Comparison of ENCODE assay signal across 16 mouse cellular contexts in the genomic region with DNA sequence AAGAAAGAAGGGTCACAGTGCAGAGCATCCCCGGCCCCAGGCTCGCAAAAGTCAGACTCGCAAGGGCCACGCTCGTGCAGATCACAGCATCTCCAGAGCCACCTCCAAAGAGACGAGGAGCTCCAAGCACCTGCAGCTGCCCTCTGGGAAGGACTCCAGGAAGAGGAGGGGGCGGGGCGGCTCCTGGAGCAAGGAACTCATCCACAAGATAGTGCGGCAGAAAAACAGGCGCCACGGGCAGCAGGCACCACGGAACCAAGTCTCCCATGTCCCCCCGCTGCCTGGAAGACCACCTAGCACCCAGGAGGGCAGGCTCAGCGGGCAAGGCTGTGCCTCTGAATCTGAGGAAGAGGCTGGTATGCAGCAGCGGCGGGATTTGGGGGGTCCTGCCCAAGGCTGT.
"Had no signal": no experiment of that assay in that cellular context is flagged by ENCODE, and none has a peak within 500 bp of the region (broad histone marks: within the 10 kb centered on the region; RNA-seq: fewer than 3 reads in every experiment).

No protein-coding gene starts in this region.

- DNase-seq: kidney, postnatal 10 days; kidney, postnatal 4 days; lung, embryonic 14.5 days; lung, postnatal 10 days; lung, postnatal 4 days; right cerebral cortex, postnatal 14 days; thymus, adult 2 months; thymus, postnatal 36 days had no signal

- H3K9ac ChIP-seq: liver, embryonic 15.5 days; lung, embryonic 14.5 days; neural tube, embryonic 13.5 days; stomach, embryonic 15.5 days had no signal

- H3K4me1 ChIP-seq: liver, embryonic 15.5 days; stomach, embryonic 15.5 days had no signal

- H3K36me3 ChIP-seq: limb, embryonic 10.5 days; liver, embryonic 15.5 days; midbrain, embryonic 10.5 days; neural tube, embryonic 13.5 days; stomach, embryonic 15.5 days had no signal

- H3K4me2 ChIP-seq: liver, embryonic 11.5 days; liver, embryonic 15.5 days; lung, embryonic 14.5 days; neural tube, embryonic 13.5 days; stomach, embryonic 15.5 days had no signal

- H3K9me3 ChIP-seq: limb, embryonic 10.5 days; liver, embryonic 15.5 days; midbrain, embryonic 10.5 days; neural tube, embryonic 13.5 days; stomach, embryonic 15.5 days had no signal

- H3K27me3 ChIP-seq: neural tube, embryonic 13.5 days; stomach, embryonic 15.5 days had no signal

- H3K4me3 ChIP-seq: layer of hippocampus, adult 2 months; limb, embryonic 10.5 days; liver, embryonic 15.5 days; midbrain, embryonic 10.5 days; neural tube, embryonic 13.5 days; stomach, embryonic 15.5 days had no signal

- ATAC-seq: midbrain, embryonic 16.5 days had no signal

- H3K27ac ChIP-seq: layer of hippocampus, adult 2 months; limb, embryonic 10.5 days; liver, embryonic 15.5 days; midbrain, embryonic 10.5 days; neural tube, embryonic 13.5 days; stomach, embryonic 15.5 days had no signal
